Mouse (Mus musculus) thymus, adult 2 months (tissue): ENCODE results near the gene Psmd13. TPM values are rescaled to one million over a fixed set of nuclear protein-coding genes. Genes with fewer than 3 reads are reported as not detected.

ENCODE experiments used
- DNase-seq: peaks from one replicate; pipeline ENCODE4 v3.0.0; 2021
- H3K27ac ChIP-seq: fragments of 200-500 bp; 2 replicates; pipeline ENCODE4 v1.5.1; 2012; ENCODE audit warnings: low read length, control low read depth; ENCODE audit not compliant: control insufficient read depth, insufficient read depth
- H3K27me3 ChIP-seq: fragments of 200-500 bp; 2 replicates; pipeline ENCODE4 v1.6.1; 2012; ENCODE audit warnings: mild to moderate bottlenecking, low read length, moderate library complexity, mixed read lengths; ENCODE audit not compliant: control insufficient read depth, insufficient read depth
- H3K36me3 ChIP-seq: fragments of 200-500 bp; 2 replicates; pipeline ENCODE4 v1.6.1; 2012; ENCODE audit warnings: mild to moderate bottlenecking, low read length, moderate library complexity; ENCODE audit not compliant: control insufficient read depth, insufficient read depth
- H3K4me1 ChIP-seq: fragments of 200-500 bp; replicated peaks from 2 replicates; pipeline ENCODE4 v1.6.1; 2012; ENCODE audit warnings: low read length; ENCODE audit not compliant: control insufficient read depth, insufficient read depth
- H3K4me3 ChIP-seq: fragments of 200-500 bp; 2 replicates; pipeline ENCODE4 v1.5.1; 2012; ENCODE audit warnings: mild to moderate bottlenecking, low read length, control low read depth, moderate library complexity; ENCODE audit not compliant: control insufficient read depth, insufficient read depth
- CTCF ChIP-seq: fragments of 200-500 bp; IDR thresholded peaks from 2 replicates; pipeline ENCODE4 v1.5.1; 2012; ENCODE audit warnings: mild to moderate bottlenecking, control low read depth, low read length, moderate library complexity, borderline replicate concordance; ENCODE audit not compliant: control insufficient read depth, poor library complexity, insufficient read depth; ENCODE audit errors: extremely low read depth
- POLR2A ChIP-seq: fragments of 200-500 bp; IDR thresholded peaks from 2 replicates; pipeline ENCODE4 v1.6.1; 2012; ENCODE audit warnings: mild to moderate bottlenecking, low read length, control low read depth, moderate library complexity; ENCODE audit not compliant: control insufficient read depth, poor library complexity, insufficient read depth; ENCODE audit errors: extremely low read depth
- WGBS: fragments of 180-500 bp; shearing (Covaris S2); methylation state at CpG from one replicate; pipeline ENCODE4 v1.1.7; 2018; 5-methylcytosine and 5-hydroxymethylcytosine counted together
- polyA plus RNA-seq: library from polyadenylated mRNA; depleted of rRNA; stranded (reverse); fragments of >200 nt; gene quantifications from 2 replicates; pipeline ENCODE4 v1.2.3, GENCODE M21; 2012

The Psmd13 gene
- polyA plus RNA-seq, 1 experiment = 100 TPM

GRCm38 (mm10) chr7:140923070-140923775, 41.5 kb downstream of the Psmd13 start:
- H3K4me3 ChIP-seq = peak overlapping the region; percentile 25
- peaks cover 4% of the 10 kb centered on the region; the same call in 1 of the 2 replicates for H3K27me3 ChIP-seq
- H3K36me3 ChIP-seq = no peaks in the 10 kb centered on the region
- H3K27ac ChIP-seq = no peak overlapping the region
- TF ChIP-seq CTCF (no peak), POLR2A (no peak)
- 24% methylated on average over 30 of the region's 30 CpGs for WGBS
- peaks cover 9% of the 10 kb centered on the region for H3K4me1 ChIP-seq
- no peak for DNase-seq

DNA sequence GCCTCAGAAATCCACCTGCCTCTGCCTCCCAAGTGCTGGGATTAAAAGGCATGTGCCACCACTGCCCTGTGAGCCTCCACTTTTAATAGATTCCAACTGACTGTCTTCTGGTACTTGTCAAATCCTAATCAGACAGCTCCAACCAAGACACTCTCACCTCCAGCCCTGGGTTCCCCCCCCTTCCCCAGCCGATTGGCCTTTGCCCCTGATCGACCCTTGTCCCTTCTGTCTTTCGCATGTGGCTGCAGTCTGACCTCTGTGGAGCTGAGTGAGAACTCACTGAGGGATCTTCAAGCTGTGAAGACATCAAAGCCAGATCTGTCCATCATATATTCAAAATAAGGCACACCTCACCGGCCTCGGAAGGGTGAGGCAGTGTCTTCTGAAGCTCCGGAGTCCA, 45.4 kb downstream of the Psmd13 start:
- Histone ChIP-seq H3K4me3 (no peak overlapping the region), H3K27ac (no peak overlapping the region), H3K4me1 (peaks cover 6% of the 10 kb centered on the region), H3K36me3 (no peaks in the 10 kb centered on the region), H3K27me3 (peaks cover 2% of the 10 kb centered on the region; the same call in 1 of the 2 replicates)
- TF ChIP-seq POLR2A (no peak), CTCF (no peak)
- DNase-seq = no peak
- WGBS = 97% methylated on average over 6 of the region's 6 CpGs

- WGBS = 56% methylated on average over 3 of the region's 3 CpGs
- Histone ChIP-seq H3K36me3 (no peaks in the 10 kb centered on the region), H3K27ac (no peak overlapping the region), H3K27me3 (no peaks in the 10 kb centered on the region), H3K4me1 (peaks cover 12% of the 10 kb centered on the region), H3K4me3 (no peak overlapping the region)
- TF ChIP-seq CTCF = no peak
- no peak for TF ChIP-seq POLR2A
- DNase-seq = no peak
These were observed 56.7 kb downstream of the Psmd13 start for GRCm38 (mm10) chr7:140938436-140938835.

GRCm38 (mm10) chr7:140938896-140939295, 57.1 kb downstream of the Psmd13 start:
- H3K4me1 ChIP-seq = peaks cover 12% of the 10 kb centered on the region
- H3K36me3 ChIP-seq = no peaks in the 10 kb centered on the region
- no peak for DNase-seq
- H3K27me3 ChIP-seq = no peaks in the 10 kb centered on the region
- 91% methylated on average over 2 of the region's 2 CpGs for WGBS
- H3K27ac ChIP-seq = no peak overlapping the region
- no peak for TF ChIP-seq POLR2A
- H3K4me3 ChIP-seq = no peak overlapping the region

DNA sequence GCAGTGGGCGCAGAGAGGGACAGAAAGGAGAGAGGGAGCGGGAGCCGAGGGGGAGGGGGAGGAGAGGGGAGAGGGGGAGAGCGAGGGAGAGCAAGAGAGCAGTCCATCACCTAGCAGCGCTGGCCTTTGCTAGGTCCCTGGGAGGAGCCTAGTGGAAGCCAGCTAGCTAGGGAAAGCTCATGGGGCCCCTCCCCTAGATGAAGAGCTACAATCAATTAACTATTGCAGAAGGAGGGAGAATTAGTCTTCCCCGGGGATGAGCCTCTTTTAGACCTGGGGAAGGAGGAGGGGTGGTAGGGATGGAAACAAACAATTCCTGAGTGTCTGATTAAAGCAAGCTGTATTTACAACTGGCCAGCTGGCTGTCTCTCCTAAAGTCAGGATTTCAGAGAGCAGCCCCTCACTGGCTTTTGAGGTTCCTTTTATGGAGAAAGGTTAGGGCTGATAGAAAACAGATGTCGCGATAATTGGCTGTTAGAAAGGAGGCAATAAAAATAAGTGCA, 58.0 kb downstream of the Psmd13 start:
- no peak overlapping the region for H3K4me3 ChIP-seq
- TF ChIP-seq POLR2A = no peak
- no peak for TF ChIP-seq CTCF
- H3K27me3 ChIP-seq = no peaks in the 10 kb centered on the region
- peaks cover 12% of the 10 kb centered on the region for H3K4me1 ChIP-seq
- H3K36me3 ChIP-seq = no peaks in the 10 kb centered on the region
- DNase-seq = no peak
- no peak overlapping the region for H3K27ac ChIP-seq
- 92% methylated on average over 8 of the region's 8 CpGs for WGBS

- H3K27me3 ChIP-seq = no peaks in the 10 kb centered on the region
- no peaks in the 10 kb centered on the region for H3K36me3 ChIP-seq
- H3K4me3 ChIP-seq = peak within 1 kb of the TSS; percentile 77
- WGBS = 1% methylated on average over 33 of the region's 33 CpGs
- DNase-seq = peak; percentile 81
- peak within 1 kb of the TSS; percentile 65 for H3K27ac ChIP-seq
- peaks cover 22% of the 10 kb centered on the region for H3K4me1 ChIP-seq
- TF ChIP-seq POLR2A (peak; percentile 50), CTCF (peak; percentile 97)
These were observed 59.7 kb downstream of the Psmd13 start, which contains the start of gene Pgghg for GRCm38 (mm10) chr7:140941222-140942051. Gene Pgghg, plus strand, starts transcription at chr7:140941391.
